Mouse (Mus musculus): Measurements from ENCODE around the gene Sirt6. TPM values are rescaled to one million over a fixed set of nuclear protein-coding genes. Genes with fewer than 3 reads are reported as not detected.

The Sirt6 gene
- polyA plus RNA-seq, 2 experiments: 5.9 to 8.1 TPM

- TF ChIP-seq EP300 (IDR thresholded peaks at IDR 0.05; ENCODE audit: low read depth): no peak
- no peak for TF ChIP-seq CTCF (IDR thresholded peaks at IDR 0.05; ENCODE audit: low read depth)
- H3K4me2 ChIP-seq (ENCODE audit: low read depth): no peak overlapping the region
- no peaks in the 10 kb centered on the region for H3K36me3 ChIP-seq (replicated peaks; ENCODE audit: control insufficient read depth, insufficient read depth, low read depth)
- ATAC-seq (ENCODE audit: insufficient read depth): no peak
- no peak overlapping the region for H3K4me3 ChIP-seq (ENCODE audit: insufficient read depth in 1 of 2, low read depth in 2 of 2, low read length in 2 of 2)
- H3K4me1 ChIP-seq (replicated peaks; ENCODE audit: control insufficient read depth in 2 of 2, insufficient read depth in 2 of 2, low read length in 1 of 2): peaks cover 0 to 22% of the 10 kb centered on the region in 2 experiments
- H3K9me3 ChIP-seq (ENCODE audit: control insufficient read depth, low read length): no peaks in the 10 kb centered on the region
- H3K9ac ChIP-seq (replicated peaks): no peak overlapping the region
- 74% methylated on average over 7 of the region's 7 CpGs for WGBS (ENCODE audit: insufficient replicate concordance)
- no peak for DNase-seq (ENCODE audit: low read depth in 3 of 3, low spot score in 3 of 3)
- no peaks in the 10 kb centered on the region for H3K27me3 ChIP-seq (ENCODE audit: control insufficient read depth, insufficient read depth, low read length)
- H3K27ac ChIP-seq: no peak overlapping the region
Measured at GRCm38 (mm10) chr10:81646015-81646555, 18.5 kb upstream of the Sirt6 start.

GRCm38 (mm10) chr10:81645391-81645790, 17.8 kb upstream of the Sirt6 start:
- Histone ChIP-seq H3K4me2 (ENCODE audit: low read depth) (no peak overlapping the region), H3K9me3 (ENCODE audit: control insufficient read depth, low read length) (no peaks in the 10 kb centered on the region), H3K27ac (no peak overlapping the region), H3K4me1 (replicated peaks; ENCODE audit: control insufficient read depth in 2 of 2, insufficient read depth in 2 of 2, low read length in 1 of 2) (peaks cover 0 to 19% of the 10 kb centered on the region in 2 experiments), H3K4me3 (ENCODE audit: insufficient read depth in 1 of 2, low read depth in 2 of 2, low read length in 2 of 2) (no peak overlapping the region), H3K36me3 (replicated peaks; ENCODE audit: control insufficient read depth, insufficient read depth, low read depth) (no peaks in the 10 kb centered on the region), H3K9ac (replicated peaks) (no peak overlapping the region), H3K27me3 (ENCODE audit: control insufficient read depth, insufficient read depth, low read length) (no peaks in the 10 kb centered on the region)
- no peak for DNase-seq (ENCODE audit: low read depth in 3 of 3, low spot score in 3 of 3)
- 74% methylated on average over 4 of the region's 4 CpGs for WGBS (ENCODE audit: insufficient replicate concordance)
- ATAC-seq (ENCODE audit: insufficient read depth): no peak
- TF ChIP-seq CTCF (IDR thresholded peaks at IDR 0.05; ENCODE audit: low read depth): no peak

- H3K36me3 ChIP-seq (replicated peaks; ENCODE audit: control insufficient read depth, insufficient read depth, low read depth): no peaks in the 10 kb centered on the region
- no peak overlapping the region for H3K4me2 ChIP-seq (ENCODE audit: low read depth)
- 80% methylated on average over 18 of the region's 18 CpGs for WGBS (ENCODE audit: insufficient replicate concordance)
- ATAC-seq (ENCODE audit: insufficient read depth) (no peak), DNase-seq (ENCODE audit: low read depth in 3 of 3, low spot score in 3 of 3) (no peak)
- TF ChIP-seq EP300 (IDR thresholded peaks at IDR 0.05; ENCODE audit: low read depth) (no peak), CTCF (IDR thresholded peaks at IDR 0.05; ENCODE audit: low read depth) (no peak)
- no peaks in the 10 kb centered on the region for H3K9me3 ChIP-seq (ENCODE audit: control insufficient read depth, low read length)
- no peaks in the 10 kb centered on the region for H3K27me3 ChIP-seq (ENCODE audit: control insufficient read depth, insufficient read depth, low read length)
- H3K27ac ChIP-seq: no peak overlapping the region
- H3K4me1 ChIP-seq (replicated peaks; ENCODE audit: control insufficient read depth in 2 of 2, insufficient read depth in 2 of 2, low read length in 1 of 2): peaks cover 0 to 17% of the 10 kb centered on the region in 2 experiments; a peak in 3 of 4 replicates
- H3K4me3 ChIP-seq (ENCODE audit: insufficient read depth in 1 of 2, low read depth in 2 of 2, low read length in 2 of 2): no peak overlapping the region
- no peak overlapping the region for H3K9ac ChIP-seq (replicated peaks)
Measured at GRCm38 (mm10) chr10:81644716-81645115, 17.1 kb upstream of the Sirt6 start.

DNA sequence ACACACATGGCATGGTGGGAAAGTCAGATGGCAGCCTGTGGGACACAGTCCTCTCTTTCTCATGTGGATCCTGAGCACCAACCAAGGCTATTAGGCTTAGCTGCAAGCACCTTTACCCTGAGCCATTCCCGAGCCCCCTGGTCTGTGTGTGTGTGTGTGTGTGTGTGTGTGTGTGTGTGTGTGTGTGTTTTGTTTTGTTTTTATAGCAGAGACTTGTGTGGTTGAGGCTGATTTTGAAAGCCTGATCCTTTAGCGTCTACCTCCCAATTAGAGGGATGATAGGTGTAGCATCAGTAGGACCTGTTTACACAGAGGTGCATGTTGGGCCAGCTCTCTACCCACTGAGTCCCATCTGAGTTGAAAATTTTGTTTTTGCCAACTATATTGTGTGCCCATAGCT, 16.6 kb upstream of the Sirt6 start:
- 41% methylated on average over 2 of the region's 2 CpGs for WGBS (ENCODE audit: insufficient replicate concordance)
- Histone ChIP-seq H3K27me3 (ENCODE audit: control insufficient read depth, insufficient read depth, low read length) (no peaks in the 10 kb centered on the region), H3K4me2 (ENCODE audit: low read depth) (peak overlapping the region; percentile 70), H3K4me3 (ENCODE audit: insufficient read depth in 1 of 2, low read depth in 2 of 2, low read length in 2 of 2) (peak overlapping the region; percentile 7 to 68; a peak in 3 of 4 replicates), H3K36me3 (replicated peaks; ENCODE audit: control insufficient read depth, insufficient read depth, low read depth) (no peaks in the 10 kb centered on the region), H3K9me3 (ENCODE audit: control insufficient read depth, low read length) (no peaks in the 10 kb centered on the region), H3K9ac (replicated peaks) (no peak overlapping the region; the same call in 1 of the 2 replicates), H3K27ac (no peak overlapping the region), H3K4me1 (replicated peaks; ENCODE audit: control insufficient read depth in 2 of 2, insufficient read depth in 2 of 2, low read length in 1 of 2) (peaks cover 0 to 17% of the 10 kb centered on the region in 2 experiments; a peak in 3 of 4 replicates)
- TF ChIP-seq EP300 (IDR thresholded peaks at IDR 0.05; ENCODE audit: low read depth) (no peak), CTCF (IDR thresholded peaks at IDR 0.05; ENCODE audit: low read depth) (no peak)
- no peak for ATAC-seq (ENCODE audit: insufficient read depth)
- no peak for DNase-seq (ENCODE audit: low read depth in 3 of 3, low spot score in 3 of 3)

DNA sequence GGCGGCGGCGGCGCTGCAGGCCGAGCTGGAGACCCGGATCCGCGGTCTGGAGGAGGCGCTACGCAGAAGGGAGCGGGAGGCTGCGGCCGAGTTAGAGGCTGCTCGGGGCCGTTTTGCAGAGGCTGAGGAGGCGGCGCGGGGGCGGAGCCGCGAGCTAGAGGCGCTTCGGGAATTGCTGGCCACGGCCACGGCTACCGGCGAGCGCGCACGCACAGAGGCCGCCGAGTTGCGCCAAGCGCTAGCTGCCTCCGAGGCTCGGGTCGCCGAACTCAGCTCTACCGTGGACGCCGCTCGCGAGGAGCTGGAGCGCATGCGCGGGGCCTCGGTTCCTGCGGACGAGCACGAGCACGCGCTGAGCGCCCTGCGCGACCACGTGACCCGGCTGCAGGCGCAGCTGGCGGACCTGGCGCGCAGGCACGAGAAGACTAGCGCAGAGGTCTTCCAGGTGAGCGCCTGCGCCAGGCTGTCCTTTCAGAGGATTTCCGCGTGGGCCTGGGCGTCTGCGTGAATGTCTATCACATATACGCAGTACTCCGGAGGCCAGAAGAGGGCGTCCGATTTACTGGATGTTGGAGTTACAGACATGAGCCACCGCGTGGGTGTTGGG, 16.0 kb upstream of the Sirt6 start:
- H3K27ac ChIP-seq: peak overlapping the region; percentile 12
- H3K4me1 ChIP-seq (replicated peaks; ENCODE audit: control insufficient read depth in 2 of 2, insufficient read depth in 2 of 2, low read length in 1 of 2): peaks cover 0 to 15% of the 10 kb centered on the region in 2 experiments; a peak in 3 of 4 replicates
- H3K4me3 ChIP-seq (ENCODE audit: insufficient read depth in 1 of 2, low read depth in 2 of 2, low read length in 2 of 2): peak overlapping the region; percentile 59 to 68
- no peaks in the 10 kb centered on the region for H3K9me3 ChIP-seq (ENCODE audit: control insufficient read depth, low read length)
- DNase-seq (ENCODE audit: low read depth in 3 of 3, low spot score in 3 of 3) (peak; percentile 82 to 83 (median 83)), ATAC-seq (ENCODE audit: insufficient read depth) (peak; percentile 89)
- H3K9ac ChIP-seq (replicated peaks): peak overlapping the region; percentile 78
- peak overlapping the region; percentile 70 for H3K4me2 ChIP-seq (ENCODE audit: low read depth)
- H3K27me3 ChIP-seq (ENCODE audit: control insufficient read depth, insufficient read depth, low read length): no peaks in the 10 kb centered on the region
- WGBS (ENCODE audit: insufficient replicate concordance): under 1% methylated on average over 70 of the region's 75 CpGs
- H3K36me3 ChIP-seq (replicated peaks; ENCODE audit: control insufficient read depth, insufficient read depth, low read depth): no peaks in the 10 kb centered on the region
- peak; percentile 50 for TF ChIP-seq CTCF (IDR thresholded peaks at IDR 0.05; ENCODE audit: low read depth)
- no peak for TF ChIP-seq EP300 (IDR thresholded peaks at IDR 0.05; ENCODE audit: low read depth)

Measured in liver, embryonic 14.5 days (tissue).